Mouse (Mus musculus): Measurements from ENCODE around the gene Aadac. TPM values are rescaled to one million over a fixed set of nuclear protein-coding genes. Genes with fewer than 3 reads are reported as not detected.
A peak's percentile ranks its signal among the peaks of the same experiment; 100 is the strongest.

The Aadac gene
- not detected for total RNA-seq (2021)
- long read RNA-seq, experiment 1, result 0 reads
- long read RNA-seq, experiment 2, result 0 reads

DNA sequence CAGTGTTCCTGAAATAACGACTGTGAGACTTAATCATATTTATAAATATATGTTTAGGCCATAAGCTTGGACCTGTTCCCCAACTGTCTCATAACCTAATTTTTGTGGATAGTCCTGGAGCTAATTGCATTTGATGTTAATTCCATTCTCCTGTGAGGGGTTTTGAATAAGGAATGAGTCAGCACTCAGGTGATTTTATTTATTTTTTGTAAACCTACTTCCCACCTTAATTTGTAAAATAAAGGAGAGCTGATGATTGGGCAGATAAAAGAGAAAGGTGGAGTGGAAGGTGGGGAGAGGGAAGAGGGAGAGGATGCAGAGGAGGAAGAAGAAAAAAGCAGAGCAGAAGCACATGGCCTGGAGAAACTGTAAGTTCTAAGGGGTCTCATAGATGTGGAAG, at the start of gene Aadac:
Gene Aadac (plus strand): TSS at position 301 of the 400 bp plus-strand sequence.
- intact Hi-C loops (cut with DNase I; ENCODE audit: low total_unique reads), result no loop called here
- no peak for DNase-seq

DNA sequence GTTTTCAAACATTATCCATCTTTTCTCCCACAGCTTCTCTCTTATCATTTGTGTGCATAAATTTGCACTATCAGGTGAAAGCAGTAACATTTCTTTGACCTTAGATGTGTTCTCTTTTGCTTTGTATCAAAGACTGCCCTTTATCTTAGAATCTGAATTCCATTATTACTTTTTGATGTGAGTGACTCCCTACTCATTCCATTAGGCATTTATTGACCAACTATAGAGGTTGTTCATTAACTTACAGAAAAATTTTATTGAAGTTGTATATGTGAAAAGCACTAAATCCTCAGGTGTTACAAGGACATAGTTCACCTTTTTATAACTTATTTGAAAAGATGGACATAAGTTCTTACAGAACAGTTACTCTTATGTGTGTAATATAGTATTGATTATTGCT, 21.9 kb upstream of the Aadac start:
- no peak for DNase-seq
- intact Hi-C loops (cut with DNase I; ENCODE audit: low total_unique reads), result no loop called here

DNA sequence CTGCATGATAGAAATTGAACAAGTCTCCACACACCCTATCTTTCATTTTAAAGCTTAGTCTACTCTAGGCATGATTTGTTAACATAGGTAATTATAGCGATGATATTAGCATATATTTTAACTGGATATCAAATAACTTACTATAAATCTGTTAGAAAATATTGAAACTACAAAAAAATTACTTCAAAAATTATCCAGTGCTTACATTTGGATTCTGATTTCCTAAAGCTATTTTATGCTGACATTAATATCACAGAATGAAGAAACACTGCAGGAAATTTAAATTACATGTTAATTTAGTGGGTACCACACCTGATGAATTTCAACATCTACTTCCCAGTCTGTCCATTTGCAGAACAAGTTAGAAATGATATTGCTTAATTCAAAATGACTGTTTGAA, 19.1 kb upstream of the Aadac start, which contains the start of gene Aadacl2:
Gene Aadacl2 (plus strand): TSS at position 301 of the 400 bp plus-strand sequence.
- DNase-seq, result no peak
- intact Hi-C loops (cut with DNase I; ENCODE audit: low total_unique reads), result no loop called here

GRCm38 (mm10) chr3:60031511-60031910, 6.0 kb downstream of the Aadac start:
- no peak for DNase-seq
- intact Hi-C loops (cut with DNase I; ENCODE audit: low total_unique reads), result no loop called here

DNA sequence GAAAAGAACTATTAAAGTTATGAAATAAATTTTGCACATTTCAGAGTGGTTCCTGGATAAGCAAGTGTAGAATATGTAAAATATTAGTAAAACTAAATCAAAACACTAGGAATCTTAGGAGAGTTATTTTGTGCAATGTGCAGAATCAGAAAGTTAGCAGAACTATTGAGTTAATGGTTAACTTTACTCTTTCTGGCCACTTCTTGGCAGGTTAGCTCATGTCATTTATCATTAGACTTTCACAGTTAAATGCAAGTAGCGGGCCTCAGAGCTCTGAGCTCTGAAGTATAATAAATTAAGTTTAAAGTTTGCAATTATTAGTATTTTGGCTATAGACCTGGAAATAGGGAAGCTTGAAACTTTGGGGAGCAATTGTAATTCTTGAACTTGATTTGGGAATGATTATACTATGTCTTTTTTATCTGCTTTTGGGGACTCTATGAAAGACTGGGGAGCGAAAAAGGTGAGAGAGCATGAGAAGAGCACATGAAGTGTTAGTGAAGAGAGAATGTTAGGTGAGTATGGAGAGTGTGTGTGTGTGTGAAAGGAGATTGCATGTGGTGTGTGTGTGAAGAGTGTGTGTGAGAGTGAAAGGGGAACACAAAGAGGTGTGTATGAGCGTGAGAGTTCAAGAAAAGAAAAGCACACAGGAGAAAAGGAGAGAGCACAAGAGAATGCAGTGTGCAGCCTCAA, 20.9 kb downstream of the Aadac start:
- no peak for DNase-seq
- intact Hi-C loops (cut with DNase I; ENCODE audit: low total_unique reads), result no loop called here

DNA sequence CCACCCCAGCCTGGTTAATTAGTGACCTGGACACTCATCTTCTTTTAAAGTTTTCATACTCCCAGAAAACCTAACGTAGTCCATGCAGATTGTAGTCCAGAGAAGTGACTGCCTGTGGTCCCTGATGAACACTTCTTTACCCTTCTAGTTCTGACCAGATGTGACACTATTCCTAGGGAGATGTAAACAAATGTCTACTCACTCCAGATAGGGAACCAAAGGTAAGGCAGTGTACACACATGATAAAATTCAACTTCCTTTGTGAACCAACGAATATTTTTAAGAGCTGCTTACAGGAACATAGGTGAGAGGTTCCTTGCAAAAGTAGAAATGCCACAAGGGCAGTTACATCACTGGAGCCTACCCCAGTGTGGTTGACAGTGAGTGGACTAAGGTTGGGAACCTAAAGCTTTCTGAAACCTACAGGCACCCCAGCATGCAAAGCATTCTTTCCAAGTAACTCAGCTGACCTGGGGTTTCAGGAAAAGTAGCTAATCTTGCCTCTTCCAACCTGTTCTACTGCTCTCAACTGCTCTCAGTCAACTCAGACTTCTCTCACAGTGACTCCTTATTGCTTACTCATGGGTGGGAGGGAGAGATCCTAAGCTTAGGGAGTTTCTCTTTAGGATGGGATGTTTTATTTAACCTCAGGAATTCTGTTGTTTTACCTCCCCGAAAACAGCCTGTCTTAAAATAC, 27.9 kb downstream of the Aadac start:
- intact Hi-C loops (cut with DNase I; ENCODE audit: low total_unique reads), result no loop called here

GRCm38 (mm10) chr3:60053931-60054330, 28.4 kb downstream of the Aadac start:
- DNase-seq, result no peak

More for the DNA sequence above, 27.9 kb downstream of the Aadac start:
- DNase-seq, result no peak

DNA sequence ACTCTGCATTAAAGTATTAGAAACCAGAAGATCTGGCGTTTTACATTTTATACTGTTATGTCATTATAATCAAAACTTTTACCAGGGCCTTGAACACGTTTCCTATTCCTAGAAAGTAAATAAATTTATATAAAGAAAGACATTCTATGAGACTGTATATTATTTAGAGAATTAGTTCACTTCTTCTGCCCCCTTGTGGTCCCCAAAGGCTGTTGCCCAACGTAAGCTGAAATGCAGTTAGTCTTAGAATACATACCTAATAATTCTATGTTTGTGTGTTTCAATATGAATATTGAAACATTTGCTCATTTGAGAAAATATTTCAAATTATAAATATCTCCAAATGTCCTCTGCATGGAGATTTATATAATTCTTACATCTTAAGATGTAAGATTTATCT, 30.9 kb downstream of the Aadac start:
- intact Hi-C loops (cut with DNase I; ENCODE audit: low total_unique reads), result no loop called here
- DNase-seq, result no peak

More at GRCm38 (mm10) chr3:60053931-60054330, 28.4 kb downstream of the Aadac start:
- intact Hi-C loops (cut with DNase I; ENCODE audit: low total_unique reads), result no loop called here

DNA sequence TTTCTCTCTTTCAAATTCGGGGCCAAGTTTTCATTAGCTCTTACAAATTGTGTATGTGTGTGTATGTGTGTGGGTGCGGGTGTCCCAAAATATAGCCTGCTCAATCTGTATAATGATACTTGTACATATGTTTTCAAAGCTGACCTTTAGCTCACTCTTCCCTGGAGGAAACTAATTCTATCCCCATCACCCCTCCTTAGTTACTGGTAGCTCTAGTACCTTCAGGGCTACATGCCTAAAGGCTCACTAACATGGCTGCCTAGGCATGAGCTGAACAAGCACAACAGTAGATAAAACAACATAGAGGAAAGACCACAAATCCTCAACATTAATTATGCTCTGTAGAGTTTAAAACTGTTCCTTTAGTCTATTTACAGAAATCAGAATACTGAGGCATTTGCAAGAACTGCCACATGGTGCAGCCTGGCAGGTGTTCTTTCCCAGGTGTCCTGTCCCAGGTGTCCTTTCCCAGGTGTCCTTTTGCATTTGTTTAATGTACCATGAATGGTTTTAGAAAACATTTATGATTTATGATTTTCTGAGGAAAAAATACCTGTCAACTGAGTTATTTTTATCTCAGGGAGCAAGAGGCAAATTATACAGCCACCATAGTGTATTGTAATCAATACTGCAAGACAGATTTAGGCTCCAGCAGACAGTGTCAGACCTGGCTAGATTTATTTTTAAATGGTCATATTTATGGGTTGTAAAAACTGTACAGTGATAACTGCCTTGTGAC, 31.7 kb downstream of the Aadac start:
- intact Hi-C loops (cut with DNase I; ENCODE audit: low total_unique reads), result no loop called here
- DNase-seq, result no peak

GRCm38 (mm10) chr3:60057809-60058082, 32.2 kb downstream of the Aadac start:
- DNase-seq, result no peak
- intact Hi-C loops (cut with DNase I; ENCODE audit: low total_unique reads), result no loop called here

DNA sequence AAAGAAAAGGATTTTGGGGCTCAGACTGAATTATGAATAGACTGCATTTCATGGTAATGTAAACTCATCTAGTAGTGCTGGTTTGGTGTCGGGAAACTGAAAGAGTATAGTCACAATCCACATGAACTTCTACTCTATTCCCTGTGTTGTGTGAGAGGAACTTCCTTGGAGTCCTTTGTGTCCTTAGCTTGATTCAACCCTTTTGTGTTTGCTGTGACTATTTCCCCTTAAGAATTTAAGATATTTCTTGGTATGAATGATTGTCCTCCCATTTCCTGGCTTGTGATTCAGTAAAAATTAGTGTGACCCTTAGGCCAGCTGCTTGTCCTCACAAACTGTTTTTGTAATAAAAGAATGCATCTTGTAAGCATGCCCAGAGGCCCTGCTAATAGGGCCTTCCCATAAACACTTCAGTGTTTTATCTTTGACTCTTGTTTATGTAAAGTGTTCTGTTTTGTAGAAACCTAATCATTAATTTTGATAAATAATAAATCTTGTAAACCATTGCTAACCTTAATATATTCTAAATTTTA, 53.4 kb downstream of the Aadac start:
- no peak for DNase-seq
- intact Hi-C loops (cut with DNase I; ENCODE audit: low total_unique reads), result no loop called here

DNA sequence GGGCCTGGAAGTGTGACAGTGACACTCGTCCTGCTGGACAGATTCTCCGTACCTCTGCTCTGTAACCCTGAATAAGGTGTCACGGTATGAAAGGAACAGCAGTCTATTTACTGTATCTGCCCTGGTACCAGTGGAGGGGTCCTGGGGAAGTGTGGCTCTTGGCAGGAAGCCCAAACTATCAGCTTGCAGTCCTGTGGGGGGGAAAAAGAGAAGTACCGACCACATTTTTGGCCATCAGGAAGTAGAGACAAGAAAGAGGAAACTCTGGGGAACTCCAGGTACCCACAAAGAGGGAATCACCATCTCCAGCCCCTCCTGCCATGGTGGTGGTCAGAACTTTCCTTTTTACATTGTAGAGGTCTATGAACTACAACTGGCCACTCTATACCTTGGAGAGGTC, 55.1 kb downstream of the Aadac start:
- peak; percentile 5 for DNase-seq
- intact Hi-C loops (cut with DNase I; ENCODE audit: low total_unique reads), result no loop called here

DNA sequence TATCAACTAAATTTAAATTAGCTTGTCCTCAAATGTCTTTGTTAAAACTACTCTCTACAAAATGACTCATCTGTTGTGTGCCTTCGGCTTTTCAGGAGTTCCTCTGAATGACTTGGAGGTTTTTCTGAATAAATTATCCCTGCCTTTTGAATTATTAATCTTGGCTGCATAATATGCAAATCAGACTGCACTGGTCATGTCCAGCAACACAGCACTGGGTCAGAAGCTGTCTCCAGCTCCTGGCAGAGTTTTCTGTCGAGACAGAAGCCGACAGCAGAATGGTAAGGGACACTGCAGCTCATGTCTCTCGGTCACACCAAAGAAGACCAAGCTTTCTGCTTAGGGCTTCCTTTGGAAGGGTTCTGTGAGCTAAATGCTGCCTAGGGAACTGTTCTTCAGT, 56.1 kb downstream of the Aadac start, which contains the start of gene Sucnr1:
Gene Sucnr1 (plus strand): TSS at position 222 of the 400 bp plus-strand sequence.
- intact Hi-C loops (cut with DNase I; ENCODE audit: low total_unique reads), result no loop called here
- peak; percentile 7 for DNase-seq

DNA sequence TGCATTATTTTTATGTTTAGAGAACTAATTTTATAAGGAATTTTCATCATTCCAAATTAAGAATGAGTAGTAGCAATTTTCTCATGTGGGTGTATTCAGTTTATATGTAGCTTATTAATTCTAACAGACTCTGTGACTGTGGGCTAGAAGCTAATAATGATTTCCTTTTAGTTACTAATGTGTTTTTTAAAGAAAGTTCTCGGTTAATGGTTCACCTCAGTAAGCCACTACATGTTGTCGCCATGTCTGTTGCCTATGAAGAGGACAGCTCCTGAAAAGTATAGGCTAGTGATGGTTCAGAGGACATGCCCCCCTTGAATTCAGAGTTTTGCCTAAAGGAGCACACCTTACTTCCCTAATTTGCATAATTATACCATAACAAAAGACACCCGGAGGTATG, 57.2 kb downstream of the Aadac start:
- no peak for DNase-seq
- intact Hi-C loops (cut with DNase I; ENCODE audit: low total_unique reads), result no loop called here

DNA sequence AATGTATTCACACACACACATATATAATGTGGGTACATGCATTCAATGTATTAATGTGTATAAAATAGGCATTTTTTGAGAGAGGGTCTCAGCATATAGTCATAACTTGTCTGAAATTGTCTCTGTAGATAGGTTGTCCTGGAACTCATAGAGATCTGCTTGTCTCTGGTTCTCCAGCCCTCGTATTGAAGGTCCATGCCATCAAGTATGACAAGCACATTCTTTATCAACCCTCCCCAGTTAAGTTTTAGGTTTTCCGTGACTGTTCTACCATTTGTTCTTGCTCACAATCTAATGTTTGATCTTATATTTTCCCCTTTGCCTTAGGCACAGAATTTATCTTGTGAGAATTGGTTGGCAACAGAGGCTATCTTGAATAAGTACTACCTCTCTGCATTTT, 60.2 kb downstream of the Aadac start:
- no peak for DNase-seq
- intact Hi-C loops (cut with DNase I; ENCODE audit: low total_unique reads), result no loop called here

Other genes with a start within 250 kb of the Aadac start
- gene Gm8298, start 164.7 kb upstream of the Aadac start, total RNA-seq (2021), result not detected
- not detected for gene C130079G13Rik, start 100.5 kb upstream of the Aadac start, total RNA-seq (2021)
- gene Aadacl2, start 19.0 kb upstream of the Aadac start, total RNA-seq (2021), result not detected
- gene Sucnr1, start 56.2 kb downstream of the Aadac start, total RNA-seq (2021), result under 1 TPM in 1 of 2 experiments, not detected in 1; 0.16 TPM